Mouse (Mus musculus): Measurements from ENCODE around the gene Map3k20. TPM values are rescaled to one million over a fixed set of nuclear protein-coding genes. Genes with fewer than 3 reads are reported as not detected.

Gene Map3k20
- polyA plus RNA-seq, 1 experiment = 14.9 TPM

GRCm38 (mm10) chr2:72379425-72379824 lies 94.0 kb downstream of the Map3k20 start:
- DNase-seq (ENCODE audit: low read depth) = no peak

DNA sequence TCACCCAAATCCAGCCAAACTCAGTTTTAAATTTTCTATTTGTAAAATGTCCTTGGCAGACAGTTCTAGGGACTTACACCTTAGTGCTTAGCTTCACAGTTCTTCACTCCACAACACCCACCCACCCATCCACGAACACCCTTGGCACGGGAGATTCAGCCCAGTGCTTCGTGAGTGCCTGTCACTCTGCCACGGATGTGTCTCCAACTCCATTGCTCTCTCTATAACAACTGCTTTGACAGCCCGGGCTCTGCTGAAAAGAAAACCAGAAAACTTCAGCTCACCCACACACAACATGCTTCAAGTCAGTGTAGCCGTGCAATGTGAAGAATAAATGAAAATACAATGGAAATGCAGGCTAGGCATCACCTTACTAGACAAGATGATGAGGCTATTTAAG lies 97.2 kb downstream of the Map3k20 start:
- no peak for DNase-seq (ENCODE audit: low read depth)

DNA sequence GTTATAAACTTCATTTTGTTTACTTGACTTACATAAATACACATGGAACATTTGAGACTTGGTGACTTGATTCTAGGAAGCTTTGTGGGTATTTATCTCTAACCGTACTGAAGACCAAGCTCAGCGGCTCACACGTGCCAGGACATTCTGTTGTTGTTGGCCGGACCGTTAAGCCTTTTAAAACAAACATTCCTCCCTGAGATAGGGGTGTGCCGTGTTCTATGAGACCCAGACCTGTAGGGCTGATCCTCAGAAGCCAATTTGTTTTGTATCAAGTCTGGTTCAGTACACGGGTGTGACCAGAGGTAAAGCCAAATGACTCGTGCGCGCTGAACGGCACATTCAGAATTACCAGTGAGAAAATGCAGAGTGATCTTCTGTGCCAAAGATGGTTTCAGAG lies 97.9 kb downstream of the Map3k20 start:
- no peak for DNase-seq (ENCODE audit: low read depth)

GRCm38 (mm10) chr2:72389411-72389810 lies 104.0 kb downstream of the Map3k20 start:
- no peak for DNase-seq (ENCODE audit: low read depth)

- no peak for DNase-seq (ENCODE audit: low read depth)
Measured at GRCm38 (mm10) chr2:72389942-72390341, 104.5 kb downstream of the Map3k20 start.

GRCm38 (mm10) chr2:72390474-72390873 lies 105.0 kb downstream of the Map3k20 start:
- no peak for DNase-seq (ENCODE audit: low read depth)

GRCm38 (mm10) chr2:72391024-72391423 lies 105.6 kb downstream of the Map3k20 start:
- no peak for DNase-seq (ENCODE audit: low read depth)

DNA sequence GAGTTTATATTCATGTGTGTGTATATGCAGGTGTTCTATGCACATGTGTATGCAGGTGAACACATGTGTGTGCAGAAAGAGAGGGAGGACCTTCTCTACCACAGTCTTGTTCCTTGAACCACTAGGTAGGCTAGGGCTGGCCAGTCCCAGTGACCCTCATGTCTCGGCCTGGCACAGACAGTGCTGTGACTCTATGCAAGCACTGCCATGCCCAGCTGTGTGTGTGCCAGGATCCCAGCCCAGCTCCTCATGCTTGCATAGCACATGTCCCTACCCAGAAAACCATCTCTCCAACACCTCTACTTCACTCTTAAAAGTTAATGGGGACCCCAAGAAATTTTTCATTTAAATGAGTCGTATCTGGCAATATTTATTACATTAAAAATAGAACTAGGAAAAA lies 106.3 kb downstream of the Map3k20 start:
- no peak for DNase-seq (ENCODE audit: low read depth)

GRCm38 (mm10) chr2:72392316-72392715 lies 106.9 kb downstream of the Map3k20 start:
- no peak for DNase-seq (ENCODE audit: low read depth)

DNA sequence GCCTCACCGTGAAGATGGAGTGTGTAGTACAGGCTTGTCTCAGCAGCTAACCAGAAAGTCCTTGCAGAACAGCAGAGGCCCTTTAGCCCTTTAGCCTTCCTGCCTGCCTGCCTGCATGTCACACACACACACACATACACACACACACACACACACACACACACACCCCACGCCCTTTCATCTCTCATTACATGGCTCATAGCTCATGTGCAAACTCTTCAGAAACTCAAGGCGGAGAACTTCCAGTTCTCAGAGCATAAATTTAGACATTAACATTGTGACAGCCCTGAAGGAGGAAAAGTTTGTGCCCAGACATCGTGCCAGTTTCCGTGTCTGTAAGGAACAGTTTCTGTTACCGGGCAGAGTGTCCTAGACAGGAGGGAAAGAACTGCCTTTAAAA lies 111.5 kb downstream of the Map3k20 start:
- no peak for DNase-seq (ENCODE audit: low read depth)

DNA sequence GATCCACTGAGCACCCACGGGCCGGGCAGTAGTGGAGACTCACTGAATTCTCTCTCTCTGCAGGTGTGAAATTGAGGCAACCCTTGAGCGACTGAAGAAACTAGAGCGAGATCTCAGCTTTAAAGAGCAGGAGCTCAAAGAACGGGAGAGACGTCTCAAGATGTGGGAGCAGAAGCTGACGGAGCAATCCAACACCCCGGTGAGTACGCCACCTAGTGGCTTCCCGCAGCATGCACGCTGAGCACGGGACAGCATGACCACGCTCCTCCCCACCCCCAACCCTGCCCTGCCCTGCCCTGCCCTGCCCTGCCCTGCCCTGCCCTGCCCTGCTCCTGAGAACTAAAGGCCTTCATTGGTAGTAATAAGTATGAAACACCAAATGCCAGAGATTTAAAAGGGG lies 112.8 kb downstream of the Map3k20 start:
- no peak for DNase-seq (ENCODE audit: low read depth)

GRCm38 (mm10) chr2:72399469-72400195 lies 114.2 kb downstream of the Map3k20 start:
- no peak for DNase-seq (ENCODE audit: low read depth)

DNA sequence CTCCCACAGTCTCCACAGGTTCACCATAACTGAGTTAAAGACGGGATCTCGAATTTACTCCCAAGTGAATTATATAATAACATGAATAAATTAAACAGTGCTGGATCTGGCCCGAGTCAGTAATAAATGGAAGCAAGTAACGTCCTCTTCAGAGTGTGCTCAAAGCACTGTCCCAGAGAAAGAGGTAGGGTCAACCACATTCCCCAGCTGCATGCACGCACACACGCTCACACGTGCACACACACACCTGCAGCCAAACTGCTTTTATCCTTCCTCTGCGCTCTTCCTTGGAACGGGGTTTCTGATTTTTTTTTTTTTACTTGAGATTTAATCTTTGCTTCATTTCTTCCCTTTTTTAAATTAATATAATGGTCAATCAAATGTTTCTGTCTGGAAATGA lies 115.9 kb downstream of the Map3k20 start:
- DNase-seq (ENCODE audit: low read depth) = no peak

DNA sequence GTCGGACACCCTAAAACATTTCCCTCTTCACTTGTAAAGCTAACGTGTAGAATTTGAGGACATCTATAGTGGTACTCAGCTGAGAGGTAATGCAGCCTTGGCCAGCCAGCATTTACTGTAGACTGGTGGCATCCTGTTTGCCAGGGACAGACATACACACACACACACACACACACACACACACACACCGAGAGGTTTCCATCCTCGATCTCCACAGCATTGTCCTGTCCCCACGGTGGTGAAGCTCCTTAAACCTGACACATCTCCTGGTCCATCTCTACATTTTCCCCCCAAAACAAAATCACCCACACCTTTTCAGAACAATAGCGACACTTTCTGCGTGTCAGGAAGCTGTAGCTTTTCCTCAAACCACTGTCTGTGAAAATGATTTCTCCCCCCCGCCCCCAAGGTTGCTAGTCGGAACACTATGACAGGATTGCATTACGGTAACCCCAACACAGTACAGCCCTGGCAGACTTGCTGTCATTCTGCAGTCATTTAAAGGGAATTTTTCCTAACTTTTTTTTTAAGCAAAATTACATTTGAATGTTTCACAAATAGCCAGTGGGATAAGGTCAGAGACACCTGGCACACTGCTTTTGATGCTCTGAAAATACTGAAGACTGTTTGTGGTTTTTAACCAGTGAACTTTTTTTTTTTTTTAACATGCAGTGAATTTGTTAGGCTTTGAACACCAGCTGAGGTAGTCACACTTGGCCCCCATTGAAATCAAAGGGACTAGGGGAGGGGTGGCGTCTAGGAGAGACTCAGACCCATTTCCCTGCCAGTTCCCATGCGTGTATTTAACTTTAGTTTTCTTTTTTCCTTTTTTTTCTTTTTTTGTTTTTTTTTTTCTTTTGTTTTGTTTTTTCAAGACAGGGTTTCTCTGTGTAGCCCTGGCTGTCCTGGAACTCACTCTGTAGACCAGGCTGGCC lies 120.5 kb downstream of the Map3k20 start:
- DNase-seq (ENCODE audit: low read depth) = no peak

DNA sequence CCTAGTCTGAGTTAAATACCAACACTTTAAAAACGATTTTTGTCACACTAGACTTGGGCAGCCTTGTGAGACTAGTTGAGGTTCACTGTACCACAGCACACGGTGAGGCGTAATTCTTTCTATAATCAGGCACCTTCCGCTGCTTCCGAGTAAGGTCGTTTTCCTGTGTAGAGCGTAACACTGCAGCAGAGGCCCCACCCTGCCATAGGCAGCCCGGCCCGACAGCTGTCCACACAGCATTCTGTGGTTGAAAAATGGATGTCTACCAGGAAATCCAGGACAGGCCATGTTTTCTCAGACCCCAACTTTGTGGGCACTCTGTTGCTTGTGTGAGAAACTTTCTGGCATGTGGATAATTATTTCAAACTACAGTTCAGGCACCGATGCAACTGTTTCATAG lies 121.3 kb downstream of the Map3k20 start:
- no peak for DNase-seq (ENCODE audit: low read depth)

GRCm38 (mm10) chr2:72407341-72408092 lies 122.1 kb downstream of the Map3k20 start:
- no peak for DNase-seq (ENCODE audit: low read depth)

- no peak for DNase-seq (ENCODE audit: low read depth)
Measured at GRCm38 (mm10) chr2:72409968-72410367, 124.5 kb downstream of the Map3k20 start.

DNA sequence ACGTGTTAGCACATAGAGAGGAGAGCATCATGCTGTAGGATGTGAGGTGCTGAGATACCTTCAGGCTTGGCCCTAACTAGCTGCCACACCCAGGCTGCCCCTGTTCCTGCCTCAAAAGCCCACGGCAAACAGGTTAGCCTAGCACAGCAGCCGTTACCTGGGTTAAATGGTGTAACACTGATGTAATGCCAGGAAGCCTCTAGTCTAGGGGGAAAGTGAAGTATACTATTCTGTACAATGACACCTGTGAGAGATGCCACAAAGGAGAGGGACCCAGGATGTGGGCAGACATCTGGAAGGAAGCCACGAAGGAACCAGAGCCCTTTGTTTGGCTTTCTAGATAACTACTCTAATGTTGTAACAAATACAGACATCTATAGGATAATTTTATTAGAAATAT lies 126.8 kb downstream of the Map3k20 start:
- no peak for DNase-seq (ENCODE audit: low read depth)

- no peak for DNase-seq (ENCODE audit: low read depth)
Measured at GRCm38 (mm10) chr2:72415416-72415815, 130.0 kb downstream of the Map3k20 start.

DNA sequence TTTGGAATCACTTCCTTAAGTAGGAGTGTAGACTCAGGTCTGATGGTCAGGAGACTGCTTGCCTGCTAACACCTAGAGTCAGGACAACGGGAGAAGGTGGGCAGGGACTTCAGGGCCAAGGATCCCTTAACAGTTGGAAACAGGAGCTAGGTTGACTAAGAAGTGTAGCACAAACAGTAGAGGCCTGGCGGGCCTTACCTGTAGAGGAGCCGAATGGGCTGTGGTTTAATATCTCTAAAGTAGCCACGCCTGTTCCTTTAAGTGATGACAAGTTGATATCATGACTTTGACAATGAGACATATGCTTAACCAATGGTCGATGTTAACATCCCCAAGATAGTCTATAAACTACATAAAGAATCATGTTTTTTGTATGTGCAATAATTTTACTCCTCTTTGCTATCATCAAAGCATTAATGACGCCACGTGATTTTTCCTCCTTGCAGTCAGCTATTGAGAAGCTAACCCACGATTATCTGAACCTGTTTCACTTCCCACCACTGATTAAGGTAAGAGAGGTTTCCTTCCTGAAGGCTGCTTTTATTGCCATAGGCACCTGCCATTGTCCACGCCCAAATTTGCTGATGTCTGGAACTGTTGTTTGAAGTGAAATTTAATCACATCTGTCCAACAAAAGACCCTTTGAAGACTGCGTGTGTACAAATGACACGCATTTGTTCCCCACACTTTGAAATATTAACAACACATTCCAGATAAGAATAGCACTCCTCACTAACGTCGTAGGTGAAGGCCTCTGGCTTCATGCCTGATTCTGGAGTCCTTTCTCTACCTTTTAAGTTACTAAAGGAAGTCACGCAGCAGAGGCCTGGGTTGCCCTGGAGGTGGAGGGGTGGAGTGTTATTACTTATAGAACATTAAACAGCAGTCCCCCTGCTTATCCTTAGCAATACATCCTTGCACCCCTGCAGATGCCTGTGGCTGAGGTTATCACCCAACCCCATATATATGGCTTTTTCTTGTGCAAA lies 131.0 kb downstream of the Map3k20 start:
- DNase-seq (ENCODE audit: low read depth) = no peak

GRCm38 (mm10) chr2:72420561-72420960 lies 135.1 kb downstream of the Map3k20 start:
- DNase-seq (ENCODE audit: low read depth) = no peak
